Mouse (Mus musculus) 3134 (cell line): ENCODE measurements at regions not wholly inside any gene's neighbourhood (a gene's known extent, or its start where the extent isn't known, plus 50 kb on each side); places are given as distances from the start of the nearest gene placed in this dataset.
A peak's percentile ranks its signal among the peaks of the same experiment; 100 is the strongest.

Source experiments
- DNase-seq: peaks from one replicate; pipeline ENCODE4 v3.0.0-alpha.2; 2011; ENCODE audit warnings: low spot score; ENCODE audit not compliant: insufficient read length; ENCODE audit errors: extremely low read depth

- no peak for DNase-seq
Observed at GRCm38 (mm10) chr1:190639846-190640245, 271.7 kb downstream of the Rps6kc1 start.

- DNase-seq = no peak
Observed at GRCm38 (mm10) chr1:190634935-190635334, 276.6 kb downstream of the Rps6kc1 start.

- no peak for DNase-seq
Observed at GRCm38 (mm10) chr1:190631641-190632040, 279.9 kb downstream of the Rps6kc1 start.

GRCm38 (mm10) chr1:190630193-190630592 is 281.4 kb downstream of the Rps6kc1 start:
- no peak for DNase-seq

- DNase-seq = no peak
Observed at GRCm38 (mm10) chr1:190623916-190624315, 287.7 kb downstream of the Rps6kc1 start.

- no peak for DNase-seq
Observed at GRCm38 (mm10) chr1:190600425-190600824, 311.1 kb downstream of the Rps6kc1 start.

GRCm38 (mm10) chr1:190599622-190600021 is 311.9 kb downstream of the Rps6kc1 start:
- no peak for DNase-seq

- DNase-seq = no peak
Observed at GRCm38 (mm10) chr1:190596209-190596608, 315.4 kb downstream of the Rps6kc1 start.

- DNase-seq = no peak
Observed at GRCm38 (mm10) chr1:190591621-190592020, 319.9 kb downstream of the Rps6kc1 start.

- no peak for DNase-seq
Observed at GRCm38 (mm10) chr1:190589586-190589985, 322.0 kb downstream of the Rps6kc1 start.

- DNase-seq = no peak
Observed at GRCm38 (mm10) chr1:190583272-190583671, 328.3 kb downstream of the Rps6kc1 start.

GRCm38 (mm10) chr1:190580653-190581052 is 330.9 kb downstream of the Rps6kc1 start:
- DNase-seq = no peak

GRCm38 (mm10) chr1:190570981-190571380 is 340.6 kb downstream of the Rps6kc1 start:
- no peak for DNase-seq

GRCm38 (mm10) chr1:190570563-190570962 is 341.0 kb downstream of the Rps6kc1 start:
- no peak for DNase-seq

GRCm38 (mm10) chr1:190566744-190567143 is 344.8 kb downstream of the Rps6kc1 start:
- DNase-seq = no peak

- DNase-seq = no peak
Observed at GRCm38 (mm10) chr1:190562865-190563457, 348.6 kb downstream of the Rps6kc1 start.

GRCm38 (mm10) chr1:190560086-190560485 is 351.5 kb downstream of the Rps6kc1 start:
- DNase-seq = no peak

- DNase-seq = peak; percentile 43
Observed at GRCm38 (mm10) chr1:190541892-190542291, 369.7 kb downstream of the Rps6kc1 start.

GRCm38 (mm10) chr1:190532879-190533676 is 362.6 kb upstream of the Prox1 start:
- no peak for DNase-seq

- no peak for DNase-seq
Observed at GRCm38 (mm10) chr1:190531224-190531623, 360.7 kb upstream of the Prox1 start.

GRCm38 (mm10) chr1:190530079-190530478 is 359.6 kb upstream of the Prox1 start:
- DNase-seq = no peak

GRCm38 (mm10) chr1:190527545-190528137 is 357.1 kb upstream of the Prox1 start:
- DNase-seq = no peak
